Comparison of ENCODE assay signal across 19 mouse cellular contexts in genomic region chr4:37388118-37388517, GRCm38 (mm10).
"Had no signal": no experiment of that assay in that cellular context is flagged by ENCODE, and none has a peak within 500 bp of the region (broad histone marks: within the 10 kb centered on the region; RNA-seq: fewer than 3 reads in every experiment).

No protein-coding gene starts in this region.

- H3K4me1 ChIP-seq: liver, embryonic 13.5 days; megakaryocyte, embryonic 14.5 days; midbrain, embryonic 10.5 days; midbrain, embryonic 13.5 days; stomach, embryonic 15.5 days had no signal

- DNase-seq: kidney, postnatal 36 days; layer of hippocampus, postnatal 36 days; liver, embryonic 13.5 days; lung, adult 2 months; lung, postnatal 36 days; retina, postnatal 1 day; right cerebral cortex, postnatal 25 days; spleen, adult 18-20 months; thymus, postnatal 36 days had no signal

- H3K36me3 ChIP-seq: liver, embryonic 13.5 days; midbrain, embryonic 10.5 days; midbrain, embryonic 13.5 days; neural tube, embryonic 13.5 days; stomach, embryonic 15.5 days had no signal

- ATAC-seq: lung, postnatal 0 days; midbrain, embryonic 13.5 days; midbrain, embryonic 16.5 days had no signal

- H3K4me2 ChIP-seq: liver, embryonic 13.5 days; midbrain, embryonic 13.5 days; neural tube, embryonic 13.5 days; stomach, embryonic 15.5 days had no signal

- H3K27me3 ChIP-seq: liver, embryonic 13.5 days; megakaryocyte, embryonic 14.5 days; midbrain, embryonic 13.5 days; neural tube, embryonic 13.5 days; stomach, embryonic 15.5 days had no signal

- H3K4me3 ChIP-seq: left cerebral cortex, adult 2 months; liver, embryonic 13.5 days; megakaryocyte, embryonic 14.5 days; midbrain, embryonic 10.5 days; midbrain, embryonic 13.5 days; myocyte; neural tube, embryonic 13.5 days; stomach, embryonic 15.5 days had no signal

- H3K9me3 ChIP-seq: liver, embryonic 13.5 days; megakaryocyte, embryonic 14.5 days; midbrain, embryonic 10.5 days; midbrain, embryonic 13.5 days; neural tube, embryonic 13.5 days; stomach, embryonic 15.5 days had no signal

- H3K27ac ChIP-seq: kidney, postnatal 0 days; left cerebral cortex, adult 2 months; liver, embryonic 13.5 days; midbrain, embryonic 10.5 days; midbrain, embryonic 13.5 days; neural tube, embryonic 13.5 days; stomach, embryonic 15.5 days had no signal

- H3K9ac ChIP-seq: liver, embryonic 13.5 days; midbrain, embryonic 13.5 days; neural tube, embryonic 13.5 days; stomach, embryonic 15.5 days had no signal
